Mouse (Mus musculus): Measurements from ENCODE around the gene Ak9.

GRCm38 (mm10) chr10:41472534-41472933, 168.8 kb downstream of the Ak9 start:
- TF ChIP-seq CTCF (IDR thresholded peaks at IDR 0.05; ENCODE audit: borderline replicate concordance, insufficient read depth, low read length) (no peak), POLR2A (IDR thresholded peaks at IDR 0.05; ENCODE audit: low read depth, low read length) (no peak)
